Mouse (Mus musculus) heart, postnatal 0 days (tissue): ENCODE data around the gene Tnrc6c.

Experiments used
- CTCF ChIP-seq: IDR thresholded peaks from 2 replicates; pipeline ENCODE4 v1.5.1; 2016; ENCODE audit warnings: antibody characterized with exemption, control low read depth, low read depth
- EP300 ChIP-seq: IDR thresholded peaks from 2 replicates; pipeline ENCODE4 v1.6.1; 2016; ENCODE audit warnings: antibody characterized with exemption, low read depth

- TF ChIP-seq CTCF, result no peak
- no peak for TF ChIP-seq EP300
These were observed 13.1 kb downstream of the Tnrc6c start for GRCm38 (mm10) chr11:117667152-117667551.
